Mouse (Mus musculus): ENCODE data around the gene Ccnd1. TPM values are rescaled to one million over a fixed set of nuclear protein-coding genes. Genes with fewer than 3 reads are reported as not detected.

Ccnd1 gene
- 10 to 100 TPM; 27.5 to 30.5 TPM for total RNA-seq (2021)

- intact Hi-C loops (cut with DNase I): no loop called here
- DNase-seq: peak; percentile 67
These were observed at the start of gene Ccnd1 for GRCm38 (mm10) chr7:144939344-144940002. TSS of gene Ccnd1 (minus strand) at chr7:144939925.

GRCm38 (mm10) chr7:144988856-144989255 lies 49.1 kb upstream of the Ccnd1 start:
- DNase-seq: no peak
- intact Hi-C loops (cut with DNase I): no loop called here

GRCm38 (mm10) chr7:144985100-144985499 lies 45.4 kb upstream of the Ccnd1 start:
- no peak for DNase-seq
- intact Hi-C loops (cut with DNase I): no loop called here

GRCm38 (mm10) chr7:144982358-144983110 lies 42.8 kb upstream of the Ccnd1 start:
- DNase-seq: no peak
- intact Hi-C loops (cut with DNase I): no loop called here

- intact Hi-C loops (cut with DNase I): no loop called here
- no peak for DNase-seq
These were observed 41.8 kb upstream of the Ccnd1 start for GRCm38 (mm10) chr7:144981426-144982079.

GRCm38 (mm10) chr7:144979814-144980213 lies 40.1 kb upstream of the Ccnd1 start:
- no peak for DNase-seq
- intact Hi-C loops (cut with DNase I): no loop called here

- no peak for DNase-seq
These were observed 37.4 kb upstream of the Ccnd1 start for GRCm38 (mm10) chr7:144977121-144977520.

GRCm38 (mm10) chr7:144973461-144973860 lies 33.7 kb upstream of the Ccnd1 start:
- DNase-seq: no peak
- intact Hi-C loops (cut with DNase I): no loop called here

More at GRCm38 (mm10) chr7:144977121-144977520, 37.4 kb upstream of the Ccnd1 start:
- intact Hi-C loops (cut with DNase I): no loop called here

GRCm38 (mm10) chr7:144971769-144972168 lies 32.0 kb upstream of the Ccnd1 start:
- intact Hi-C loops (cut with DNase I): no loop called here
- no peak for DNase-seq

GRCm38 (mm10) chr7:144970997-144971768 lies 31.5 kb upstream of the Ccnd1 start:
- intact Hi-C loops (cut with DNase I): no loop called here

GRCm38 (mm10) chr7:144965893-144966292 lies 26.2 kb upstream of the Ccnd1 start:
- intact Hi-C loops (cut with DNase I): no loop called here
- no peak for DNase-seq

More at GRCm38 (mm10) chr7:144970997-144971768, 31.5 kb upstream of the Ccnd1 start:
- no peak for DNase-seq

- intact Hi-C loops (cut with DNase I): no loop called here
- no peak for DNase-seq
These were observed 24.6 kb upstream of the Ccnd1 start for GRCm38 (mm10) chr7:144964316-144964715.

- no peak for DNase-seq
- intact Hi-C loops (cut with DNase I): no loop called here
These were observed 24.2 kb upstream of the Ccnd1 start for GRCm38 (mm10) chr7:144963911-144964310.

GRCm38 (mm10) chr7:144958509-144959395 lies 19.0 kb upstream of the Ccnd1 start:
- intact Hi-C loops (cut with DNase I): no loop called here
- DNase-seq: no peak

GRCm38 (mm10) chr7:144943254-144943653 lies 3.5 kb upstream of the Ccnd1 start:
- intact Hi-C loops (cut with DNase I): no loop called here

GRCm38 (mm10) chr7:144942744-144943135 lies 3.0 kb upstream of the Ccnd1 start:
- DNase-seq: no peak
- intact Hi-C loops (cut with DNase I): no loop called here

More at GRCm38 (mm10) chr7:144943254-144943653, 3.5 kb upstream of the Ccnd1 start:
- peak; percentile 78 for DNase-seq

- DNase-seq: no peak
- intact Hi-C loops (cut with DNase I): no loop called here
These were observed 2.5 kb upstream of the Ccnd1 start for GRCm38 (mm10) chr7:144942071-144942743.

GRCm38 (mm10) chr7:144941242-144941831 lies 1.6 kb upstream of the Ccnd1 start:
- intact Hi-C loops (cut with DNase I): no loop called here
- DNase-seq: peak; percentile 89

GRCm38 (mm10) chr7:144940585-144940984 lies 860 bp upstream of the Ccnd1 start:
- DNase-seq: no peak
- intact Hi-C loops (cut with DNase I): no loop called here
